Mouse (Mus musculus) adrenal gland (tissue): Measurements from ENCODE around the gene Slc46a1.

Experiments used
- intact Hi-C: fragments of 180-260 bp; cut with DNase I; formaldehyde crosslinking; loops from one replicate; pipeline ENCODE4 v1.15.1; 2025

Slc46a1 gene

DNA sequence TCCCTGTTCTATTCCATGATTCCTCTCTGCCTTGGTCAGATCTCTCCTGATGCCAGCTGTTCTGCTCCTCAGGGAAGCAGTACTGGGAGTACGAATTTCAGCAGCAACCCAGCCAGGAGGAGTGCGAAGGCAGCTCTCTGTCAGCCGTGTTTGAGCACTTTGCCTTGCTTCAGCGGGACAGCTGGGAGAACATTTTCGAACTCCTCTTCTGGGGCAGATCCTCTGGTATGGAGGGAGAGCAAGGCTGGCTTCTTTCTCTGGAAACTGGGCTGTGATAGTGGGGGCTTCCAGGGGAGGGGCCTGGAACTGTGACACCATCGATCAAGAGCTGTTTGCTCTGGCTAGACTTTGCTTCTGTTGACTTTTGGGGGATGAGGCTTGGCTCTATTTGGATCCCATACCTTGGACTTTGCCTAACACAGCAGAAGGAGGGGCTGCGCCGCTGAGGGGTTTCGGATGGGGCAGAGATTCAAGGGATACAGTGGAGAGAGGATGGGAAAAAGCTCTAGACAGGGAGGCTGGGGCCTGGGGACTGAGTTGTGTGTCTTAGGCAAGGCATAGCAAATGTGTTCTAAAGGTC, 35.2 kb downstream of the Slc46a1 start:
- intact Hi-C loops = no loop called here

DNA sequence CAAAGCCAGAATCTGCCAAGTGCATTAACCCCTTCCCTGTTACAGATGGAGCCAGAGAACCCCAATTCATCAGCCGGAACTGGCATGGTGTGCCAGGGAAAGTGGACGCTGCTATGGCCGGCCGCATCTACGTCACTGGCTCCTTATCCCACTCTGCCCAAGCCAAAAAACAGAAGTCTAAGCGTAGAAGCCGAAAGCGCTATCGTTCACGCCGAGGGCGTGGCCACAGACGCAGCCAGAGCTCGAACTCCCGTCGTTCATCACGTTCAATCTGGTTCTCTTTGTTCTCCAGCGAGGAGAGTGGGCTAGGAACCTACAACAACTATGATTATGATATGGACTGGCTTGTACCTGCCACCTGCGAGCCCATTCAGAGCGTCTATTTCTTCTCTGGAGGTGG, 36.0 kb downstream of the Slc46a1 start:
- intact Hi-C loops = no loop called here

DNA sequence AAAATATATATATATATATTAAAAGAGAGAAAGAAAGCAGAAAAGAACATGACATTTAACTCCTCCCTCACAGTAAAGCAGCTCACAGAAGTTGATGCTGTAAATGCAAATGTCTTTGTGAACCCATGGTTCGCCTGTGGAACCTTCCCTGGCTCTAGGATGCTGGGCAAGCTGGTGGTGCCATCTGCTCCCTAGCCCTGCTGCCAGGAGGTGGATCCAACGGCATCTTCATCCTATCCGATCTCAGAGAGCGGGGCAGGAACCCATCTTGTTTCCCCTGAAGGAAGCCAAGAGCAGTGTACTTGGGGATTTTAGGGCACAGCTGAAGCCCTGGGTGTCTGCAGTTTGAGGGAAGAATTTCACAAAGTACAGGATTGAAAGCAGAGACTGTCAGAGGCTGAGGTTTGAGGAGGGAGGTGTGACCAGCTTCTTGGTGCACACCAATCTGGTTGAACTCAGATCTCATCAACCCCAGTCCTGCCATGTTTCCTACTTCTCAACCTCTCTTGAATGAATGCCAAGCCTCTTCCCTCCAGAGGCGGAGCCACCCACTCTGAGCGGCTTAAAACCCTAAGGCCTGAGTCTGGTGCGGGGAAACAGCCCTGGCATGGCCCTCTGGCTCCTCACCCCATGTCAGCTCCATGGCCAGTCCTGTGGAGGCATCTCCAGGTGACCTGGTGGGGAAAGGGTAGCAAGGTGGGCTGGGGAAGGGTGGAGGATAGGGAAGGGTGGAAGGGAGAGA, 37.6 kb downstream of the Slc46a1 start, which contains the start of gene Sebox:
Gene Sebox (plus strand): TSS at position 539 of the 742 bp plus-strand sequence.
- intact Hi-C loops = no loop called here

DNA sequence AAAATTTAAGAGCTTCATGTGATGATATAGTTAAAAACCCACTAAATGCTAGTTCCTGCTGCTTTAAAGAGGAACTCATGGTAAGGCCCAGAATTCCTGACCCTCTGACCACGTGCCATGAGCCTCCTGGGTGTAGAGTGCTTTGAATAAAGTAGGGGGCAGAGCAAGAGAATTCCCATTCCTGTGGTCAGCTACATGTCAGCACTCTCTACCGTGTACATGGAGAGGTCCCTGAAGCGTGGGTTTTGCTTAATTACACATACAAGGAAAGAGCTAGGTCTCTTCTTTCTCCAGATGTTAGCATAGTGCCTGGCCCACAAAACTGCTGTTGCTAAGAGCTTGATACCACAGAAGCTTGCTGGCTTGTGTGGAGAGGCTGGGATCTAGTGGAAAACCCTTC, 39.9 kb downstream of the Slc46a1 start:
- intact Hi-C loops = loop anchor here (5.0 kb wide), 1 partner anchor 48 kb away; no protein-coding TSS in a partner anchor

DNA sequence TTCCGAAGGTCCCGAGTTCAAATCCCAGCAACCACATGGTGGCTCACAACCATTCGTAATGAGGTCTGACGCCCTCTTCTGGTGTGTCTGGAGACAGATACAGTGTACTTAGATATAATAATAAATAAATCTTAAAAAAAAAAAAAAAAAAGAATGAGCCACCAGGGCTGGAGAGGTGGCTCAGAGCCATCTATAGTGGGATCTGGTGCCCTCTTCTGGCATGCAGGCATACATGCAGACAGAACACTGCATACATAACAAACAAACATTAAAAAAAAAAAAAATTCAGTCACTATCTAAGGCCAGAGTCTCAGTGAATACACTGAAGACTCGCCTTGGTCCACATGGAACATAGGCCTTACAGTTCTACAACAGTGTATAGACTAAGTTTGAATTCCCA, 43.7 kb downstream of the Slc46a1 start:
- intact Hi-C loops = loop anchor here (5.0 kb wide), 1 partner anchor 52 kb away; no protein-coding TSS in a partner anchor

DNA sequence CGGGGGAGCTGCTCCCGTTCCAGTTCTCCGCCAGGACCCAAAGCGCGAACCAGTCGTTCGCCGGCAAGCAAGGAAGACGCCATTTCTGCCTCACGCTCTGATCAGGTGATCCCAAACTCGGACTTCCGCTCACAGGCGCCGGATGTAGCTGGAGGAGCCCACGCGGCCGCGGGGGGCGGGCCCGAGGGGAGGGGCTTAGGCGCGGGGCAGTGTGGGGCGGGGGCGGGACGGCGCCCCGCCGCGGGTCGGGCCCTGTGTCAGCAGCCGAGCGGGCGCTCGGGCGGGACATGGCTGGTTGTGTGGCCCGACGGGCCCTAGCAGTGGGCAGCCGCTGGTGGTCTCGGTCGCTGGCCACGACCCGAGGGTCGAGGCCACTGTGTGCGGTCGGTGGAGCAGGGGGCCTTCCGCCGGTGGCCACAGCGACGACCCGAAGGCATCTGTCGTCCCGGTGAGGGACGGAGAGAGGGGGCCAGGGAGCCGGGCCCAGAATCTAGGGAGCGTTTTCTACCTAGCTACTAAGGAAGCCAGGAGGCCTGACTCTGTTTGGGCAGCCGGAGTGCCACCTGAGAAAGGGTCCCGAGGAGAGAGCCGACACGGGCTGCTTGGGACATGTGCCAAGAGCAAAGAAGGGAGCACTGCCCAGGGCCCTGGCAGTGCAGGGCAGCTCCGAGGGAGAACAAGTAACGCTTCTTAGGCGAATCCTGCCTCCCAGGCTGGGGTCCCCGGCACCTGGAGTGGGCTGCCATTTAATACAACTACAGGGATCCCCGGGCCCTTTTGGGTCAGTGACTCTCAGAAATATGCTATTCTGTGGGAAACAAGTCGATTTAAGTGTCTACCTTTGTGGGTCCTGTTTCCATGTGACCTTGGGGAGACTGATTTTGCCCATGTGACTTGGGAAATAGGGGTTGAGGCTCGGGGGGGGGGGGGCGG, 46.8 kb downstream of the Slc46a1 start, which contains the start of the genes Tmem199 and Poldip2:
Gene Tmem199 (minus strand): TSS at position 148 of the 933 bp plus-strand sequence.
Gene Poldip2 (plus strand): TSS at position 169 of the 933 bp plus-strand sequence.
- intact Hi-C loops = no loop called here

DNA sequence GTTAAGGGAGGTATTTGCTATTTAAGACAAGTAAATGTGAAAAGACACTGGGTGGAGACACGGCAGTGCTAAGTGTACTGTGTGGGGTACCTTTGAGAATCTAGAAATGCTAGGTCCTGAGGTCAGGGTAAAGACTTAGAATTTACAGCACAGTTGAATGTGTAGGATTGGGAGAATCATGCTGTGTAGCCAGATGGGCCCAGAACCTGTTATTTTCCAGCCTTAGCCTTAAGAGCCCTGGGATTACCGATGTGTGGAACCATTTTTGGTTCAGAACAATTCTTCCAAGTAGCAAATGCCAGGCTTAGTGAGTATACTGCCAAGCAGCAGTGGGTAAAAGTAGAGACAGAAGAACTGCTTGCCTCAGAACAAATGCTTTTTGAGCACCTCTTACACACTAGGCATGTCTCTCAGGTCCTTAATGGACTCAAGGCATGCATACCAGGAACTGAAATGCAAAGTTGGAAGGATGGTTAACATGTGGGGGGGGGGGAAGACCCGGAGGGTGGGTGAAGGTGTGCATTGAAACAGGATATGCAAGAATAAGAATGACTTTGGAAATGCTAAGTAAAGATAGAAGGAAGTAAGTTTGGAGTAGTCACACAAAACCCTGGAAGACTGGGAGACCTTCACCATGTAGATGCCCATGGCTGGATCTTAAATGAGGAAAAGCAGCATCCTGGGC, 47.8 kb downstream of the Slc46a1 start:
- intact Hi-C loops = no loop called here

DNA sequence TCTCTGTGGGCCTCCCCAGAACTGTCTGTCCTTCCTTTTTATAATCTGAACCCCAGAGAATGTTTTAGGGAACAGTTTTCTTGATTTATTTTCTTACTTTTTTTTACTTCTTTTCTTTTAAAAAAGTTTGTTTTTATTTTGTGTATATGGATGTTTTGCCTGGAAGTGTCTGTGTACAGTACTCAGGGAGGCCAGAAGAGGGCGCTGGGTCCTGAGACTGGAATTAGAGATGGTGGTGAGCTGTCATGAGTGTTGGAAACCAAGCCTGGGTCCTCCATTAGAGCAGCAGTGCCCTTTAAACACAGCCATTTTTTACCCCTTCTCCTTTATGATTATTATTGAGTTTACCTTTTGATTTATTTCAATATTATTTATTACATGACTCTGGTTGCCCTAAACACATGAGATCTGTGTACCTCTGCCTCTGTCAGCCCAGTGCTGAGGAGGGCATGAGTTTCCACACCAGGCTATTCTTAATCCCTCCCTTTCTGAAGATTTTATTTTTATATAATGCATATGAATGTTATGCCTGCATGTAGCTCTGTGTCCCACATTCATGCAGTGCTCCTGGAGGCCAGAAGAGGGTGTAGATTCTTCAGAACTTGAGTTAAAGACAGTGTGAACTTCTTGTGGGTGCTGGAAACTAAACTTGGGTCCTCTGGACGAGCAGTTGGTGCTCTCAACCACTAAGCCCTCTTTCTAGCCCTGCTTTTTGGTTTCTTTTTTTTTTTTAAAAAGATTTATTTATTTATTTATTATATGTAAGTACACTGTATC, 50.2 kb downstream of the Slc46a1 start:
- intact Hi-C loops = no loop called here

DNA sequence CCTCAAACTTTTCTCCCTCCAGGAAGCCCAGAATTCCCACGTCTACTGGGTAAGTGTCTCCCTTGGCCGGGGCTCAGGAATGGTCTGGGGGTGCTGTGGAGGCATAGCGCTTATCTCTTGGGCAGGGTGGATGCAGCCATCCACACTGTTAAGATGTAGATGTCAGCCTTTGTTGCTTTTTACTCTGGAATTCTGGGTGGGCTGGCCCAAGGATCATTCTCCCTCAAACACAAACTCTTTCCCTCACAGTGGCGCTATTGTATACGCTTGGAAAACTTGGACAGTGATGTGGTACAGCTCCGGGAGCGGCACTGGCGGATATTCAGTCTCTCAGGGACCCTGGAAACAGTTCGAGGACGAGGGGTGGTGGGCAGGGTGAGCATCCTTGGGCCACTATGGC, 53.4 kb downstream of the Slc46a1 start:
- intact Hi-C loops = no loop called here
